Comparison of ENCODE assay signal across 17 mouse cellular contexts in the genomic region with DNA sequence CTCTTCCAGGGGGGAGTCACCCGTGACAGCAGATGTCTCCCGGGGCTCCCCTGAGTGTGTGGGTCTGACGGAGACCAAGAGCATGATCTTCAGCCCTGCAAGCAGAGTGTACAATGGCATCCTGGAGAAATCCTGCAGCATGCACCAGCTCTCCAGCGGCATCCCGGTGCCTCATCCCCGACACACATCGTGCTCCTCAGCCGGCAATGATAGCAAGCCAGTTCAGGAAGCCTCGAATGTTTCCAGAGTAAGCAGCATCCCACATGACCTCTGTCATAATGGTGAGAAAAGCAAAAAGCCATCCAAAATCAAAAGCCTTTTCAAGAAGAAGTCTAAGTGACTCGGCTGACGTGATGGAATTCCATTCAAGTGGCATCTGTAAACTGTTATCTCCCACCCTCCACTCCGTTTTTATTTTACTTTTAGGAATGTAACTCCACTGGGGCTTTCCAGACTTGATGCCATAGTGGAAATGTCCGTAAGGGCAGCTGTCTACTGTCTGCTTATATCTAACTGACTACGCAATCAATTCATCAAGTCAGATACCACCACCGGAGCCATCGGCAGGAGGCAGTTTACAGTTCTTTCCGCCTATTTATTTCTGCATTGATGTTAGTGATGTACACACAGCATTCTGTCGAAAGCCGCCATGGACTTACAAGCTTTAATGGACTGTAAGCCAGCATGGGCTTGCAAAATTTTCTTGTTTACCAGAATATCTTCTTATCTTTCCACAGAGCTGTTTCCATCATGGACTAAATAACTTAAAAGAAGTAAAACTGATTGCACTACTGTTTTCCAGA.
"Had no signal": no experiment of that assay in that cellular context is flagged by ENCODE, and none has a peak within 500 bp of the region (broad histone marks: within the 10 kb centered on the region; RNA-seq: fewer than 3 reads in every experiment).

No protein-coding gene starts in this region.

- H3K27ac ChIP-seq: limb, embryonic 15.5 days; liver, embryonic 12.5 days; liver, embryonic 14.5 days; macrophage; midbrain, embryonic 13.5 days; midbrain, embryonic 15.5 days; neural tube, embryonic 12.5 days had no signal

- H3K4me2 ChIP-seq: limb, embryonic 15.5 days; liver, embryonic 12.5 days; midbrain, embryonic 11.5 days; midbrain, embryonic 13.5 days; midbrain, embryonic 15.5 days; neural tube, embryonic 12.5 days had no signal

- H3K36me3 ChIP-seq: midbrain, embryonic 15.5 days had no signal

- H3K27me3 ChIP-seq: limb, embryonic 15.5 days; liver, embryonic 12.5 days; megakaryocyte, embryonic 14.5 days; midbrain, embryonic 13.5 days; midbrain, embryonic 15.5 days; neural tube, embryonic 12.5 days had no signal

- H3K9me3 ChIP-seq: limb, embryonic 15.5 days; liver, embryonic 12.5 days; megakaryocyte, embryonic 14.5 days; midbrain, embryonic 13.5 days; midbrain, embryonic 15.5 days; neural tube, embryonic 12.5 days had no signal

- H3K4me1 ChIP-seq: limb, embryonic 15.5 days; liver, embryonic 12.5 days; midbrain, embryonic 13.5 days; midbrain, embryonic 15.5 days; neural tube, embryonic 12.5 days had no signal

- H3K9ac ChIP-seq: limb, embryonic 15.5 days; liver, embryonic 12.5 days; liver, embryonic 14.5 days; midbrain, embryonic 13.5 days; midbrain, embryonic 15.5 days; neural tube, embryonic 12.5 days had no signal

- ATAC-seq: liver, embryonic 12.5 days; midbrain, embryonic 13.5 days; midbrain, embryonic 15.5 days had no signal

- DNase-seq: retina, postnatal 1 day; right cerebral cortex, adult 18-20 months; right cerebral cortex, postnatal 25 days; right cerebral cortex, postnatal 4 days; spleen, adult 18-20 months; thymus, adult 18-20 months; thymus, postnatal 14 days; thymus, postnatal 36 days had no signal

- H3K4me3 ChIP-seq: limb, embryonic 15.5 days; liver, embryonic 12.5 days; megakaryocyte, embryonic 14.5 days; midbrain, embryonic 13.5 days; midbrain, embryonic 15.5 days; neural tube, embryonic 12.5 days had no signal
